Mouse (Mus musculus) stomach, embryonic 14.5 days (tissue): Measurements from ENCODE around the gene Ccdc89. TPM values are rescaled to one million over a fixed set of nuclear protein-coding genes. Genes with fewer than 3 reads are reported as not detected.
A peak's percentile ranks its signal among the peaks of the same experiment; 100 is the strongest.

Experiments used
- ATAC-seq: fragments of 200-750 bp; cut with Nextera tagmentation; 2 replicates; pipeline ENCODE4 v1.8.0; 2017; ENCODE audit warnings: low read depth, moderate TSS enrichment; ENCODE audit not compliant: insufficient number of reproducible peaks, insufficient read depth, low FRiP score
- H3K27ac ChIP-seq: fragments of 300-500 bp; sonication (generic); 2 replicates; pipeline ENCODE4 v1.5.1; 2014; ENCODE audit warnings: mild to moderate bottlenecking, low read length, moderate library complexity, mixed read lengths
- H3K27me3 ChIP-seq: fragments of 300-500 bp; sonication (generic); 2 replicates; pipeline ENCODE4 v1.6.1; 2014; ENCODE audit warnings: low read length, control low read depth, mixed read lengths; ENCODE audit not compliant: control insufficient read depth, insufficient read depth
- H3K36me3 ChIP-seq: fragments of 300-500 bp; sonication (generic); 2 replicates; pipeline ENCODE4 v1.6.1; 2014; ENCODE audit warnings: mild to moderate bottlenecking, control low read depth, low read length, moderate library complexity, mixed read lengths; ENCODE audit not compliant: control insufficient read depth, insufficient read depth
- H3K4me1 ChIP-seq: fragments of 300-500 bp; sonication (generic); 2 replicates; pipeline ENCODE4 v1.6.1; 2014; ENCODE audit warnings: low read length, control low read depth, mixed read lengths; ENCODE audit not compliant: control insufficient read depth, insufficient read depth
- H3K4me2 ChIP-seq: fragments of 300-500 bp; sonication (generic); replicated peaks from 2 replicates; pipeline ENCODE4 v1.6.1; 2014; ENCODE audit warnings: low read depth, low read length, control low read depth
- H3K4me3 ChIP-seq: fragments of 300-500 bp; sonication (generic); 2 replicates; pipeline ENCODE4 v1.5.1; 2014; ENCODE audit warnings: low read depth, low read length, control low read depth
- H3K9ac ChIP-seq: fragments of 300-500 bp; sonication (generic); replicated peaks from 2 replicates; pipeline ENCODE4 v1.6.1; 2014; ENCODE audit warnings: low read depth, mild to moderate bottlenecking, control low read depth, low read length, moderate library complexity, mixed read lengths
- H3K9me3 ChIP-seq: fragments of 300-500 bp; sonication (generic); 2 replicates; pipeline ENCODE4 v1.6.1; 2016; ENCODE audit warnings: low read depth, low read length, control low read depth; ENCODE audit not compliant: control insufficient read depth
- WGBS: fragments of 180-500 bp; shearing (Covaris S2); extraction: QIAGEN DNeasy Blood & Tissue Kit; methylation state at CpG from one replicate; pipeline ENCODE4 v1.1.7; 2014; 5-methylcytosine and 5-hydroxymethylcytosine counted together
- polyA plus RNA-seq: library from polyadenylated mRNA; unstranded; fragments of >200 nt; fragmentation: Nextera tagmentation; extraction: Ambion mirVana; gene quantifications from 2 replicates; pipeline ENCODE4 v1.2.1, GENCODE M21; 2014

Ccdc89 gene
- 1.4 and 2.2 TPM in 2 replicates for polyA plus RNA-seq

DNA sequence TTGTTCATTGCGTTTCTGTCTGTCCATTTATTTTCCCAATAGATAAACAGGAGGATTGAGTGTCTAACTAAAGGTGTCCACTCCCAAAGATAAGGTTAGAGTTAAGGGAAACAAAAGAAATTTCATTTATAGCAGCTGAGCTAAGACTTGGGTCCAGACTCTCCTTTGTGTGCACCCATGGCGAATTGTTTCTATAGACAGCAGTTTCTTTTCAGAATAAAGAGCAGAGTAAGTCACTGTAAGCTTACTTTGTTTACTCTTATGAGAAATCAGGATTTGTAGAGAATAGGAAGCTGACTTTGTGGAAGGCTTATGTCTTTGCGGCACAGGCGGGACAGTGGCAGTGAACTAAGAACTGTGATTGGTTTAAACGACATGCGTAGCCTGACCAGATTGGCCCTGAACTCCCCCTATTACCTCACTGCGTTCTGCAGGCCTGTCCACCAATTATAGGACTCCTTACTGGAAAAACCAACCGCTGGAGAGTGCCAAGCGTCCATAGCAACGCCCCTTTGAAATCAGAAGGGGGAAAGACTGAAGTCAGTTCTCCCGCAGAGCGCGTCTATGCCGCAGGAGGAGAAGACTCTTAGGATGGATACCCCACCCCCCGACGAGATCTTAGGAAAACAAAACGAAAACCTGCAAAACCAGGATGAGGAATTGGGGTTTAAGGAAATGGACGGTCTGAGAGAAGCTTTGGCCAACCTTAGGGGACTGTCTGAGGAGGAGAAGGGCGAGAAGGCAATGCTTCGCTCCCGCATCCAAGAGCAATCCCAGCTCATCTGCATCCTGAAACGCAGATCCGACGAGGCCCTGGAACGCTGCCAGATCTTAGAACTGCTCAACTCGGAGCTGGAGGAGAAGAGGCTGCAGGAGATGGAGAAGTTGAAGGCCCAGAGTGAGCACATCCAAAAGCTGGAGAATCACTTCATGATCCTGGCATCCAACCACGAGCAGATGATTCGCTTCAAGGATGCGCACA, at the start of gene Ccdc89:
Ccdc89 (plus strand) TSS at position 558 of the 982 bp plus-strand sequence.
- Histone ChIP-seq H3K4me1 (peaks cover 5% of the 10 kb centered on the region), H3K9ac (no peak within 1 kb of the TSS; the same call in 1 of the 2 replicates), H3K4me2 (peak within 1 kb of the TSS; percentile 53), H3K27ac (peak within 1 kb of the TSS; percentile 13; the same call in 1 of the 2 replicates), H3K9me3 (no peaks in the 10 kb centered on the region), H3K36me3 (no peaks in the 10 kb centered on the region), H3K4me3 (peak within 1 kb of the TSS; percentile 22), H3K27me3 (no peaks in the 10 kb centered on the region)
- peak; percentile 100 for ATAC-seq
- 19% methylated on average over 29 of the region's 29 CpGs for WGBS

DNA sequence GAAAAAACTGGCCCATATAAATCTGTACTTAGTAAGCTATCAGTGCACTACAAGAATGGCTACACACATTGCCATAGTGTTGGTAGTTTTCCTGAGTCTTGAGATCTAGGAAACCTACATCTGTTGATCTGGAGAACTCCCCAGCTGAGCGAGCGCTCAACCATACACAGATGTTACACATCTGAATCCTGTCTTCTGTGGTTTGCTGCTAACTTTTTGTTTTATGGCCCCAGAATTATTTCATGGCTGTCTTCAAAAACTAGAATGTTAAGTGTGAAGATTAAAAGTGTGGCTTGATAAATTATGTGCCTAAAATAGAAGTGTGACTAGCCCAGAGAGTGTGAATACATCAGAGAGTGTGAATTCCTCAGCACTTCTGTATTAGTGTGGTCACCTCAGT, 42.0 kb upstream of the Ccdc89 start:
- Histone ChIP-seq H3K9ac (no peak overlapping the region), H3K27ac (no peak overlapping the region), H3K9me3 (no peaks in the 10 kb centered on the region), H3K4me3 (no peak overlapping the region), H3K4me1 (0 out of 2 replicates have a peak, but pooled peaks cover 7% of the 10 kb centered on the region), H3K36me3 (no peaks in the 10 kb centered on the region), H3K27me3 (no peaks in the 10 kb centered on the region; the same call in 1 of the 2 replicates), H3K4me2 (no peak overlapping the region)
- WGBS = 50% methylated on average over 2 of the region's 2 CpGs
- ATAC-seq = no peak

DNA sequence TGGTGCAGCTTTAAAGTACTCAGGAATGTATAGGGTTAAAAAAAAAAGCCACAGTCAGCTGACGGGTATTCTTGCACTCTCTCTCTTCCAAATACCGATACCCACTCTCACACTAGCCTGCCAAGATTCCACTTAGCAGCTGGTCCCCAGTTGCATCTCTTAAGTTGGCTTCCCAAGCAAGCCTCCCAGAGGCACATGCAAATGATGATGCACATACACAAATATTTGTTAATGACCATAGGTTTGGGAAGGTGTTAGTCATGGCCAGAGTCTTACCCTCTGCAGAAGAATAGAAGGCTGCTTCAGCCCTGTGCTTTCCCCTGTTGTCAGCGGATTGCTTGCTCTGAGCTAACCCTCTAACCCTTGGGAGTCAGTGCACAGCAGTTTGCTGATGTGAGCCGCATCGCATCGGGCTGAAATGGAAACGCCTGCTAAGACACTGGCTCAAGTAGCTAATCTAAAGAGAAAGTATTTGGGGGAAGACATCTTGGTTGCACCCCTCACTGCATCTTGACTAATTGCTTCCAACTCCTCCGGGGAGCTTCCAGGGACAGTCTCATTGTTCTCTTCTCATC, 39.4 kb upstream of the Ccdc89 start:
- no peak overlapping the region for H3K27ac ChIP-seq
- H3K36me3 ChIP-seq = no peaks in the 10 kb centered on the region
- H3K27me3 ChIP-seq = no peaks in the 10 kb centered on the region; the same call in 1 of the 2 replicates
- H3K4me1 ChIP-seq = 0 out of 2 replicates have a peak, but pooled peaks cover 7% of the 10 kb centered on the region
- no peaks in the 10 kb centered on the region for H3K9me3 ChIP-seq
- 13% methylated on average over 8 of the region's 8 CpGs for WGBS
- no peak overlapping the region for H3K9ac ChIP-seq
- H3K4me3 ChIP-seq = no peak overlapping the region
- 0 out of 2 replicates have a peak overlapping the region, but pooled peaks have one; percentile 2 for H3K4me2 ChIP-seq
- ATAC-seq = no peak

DNA sequence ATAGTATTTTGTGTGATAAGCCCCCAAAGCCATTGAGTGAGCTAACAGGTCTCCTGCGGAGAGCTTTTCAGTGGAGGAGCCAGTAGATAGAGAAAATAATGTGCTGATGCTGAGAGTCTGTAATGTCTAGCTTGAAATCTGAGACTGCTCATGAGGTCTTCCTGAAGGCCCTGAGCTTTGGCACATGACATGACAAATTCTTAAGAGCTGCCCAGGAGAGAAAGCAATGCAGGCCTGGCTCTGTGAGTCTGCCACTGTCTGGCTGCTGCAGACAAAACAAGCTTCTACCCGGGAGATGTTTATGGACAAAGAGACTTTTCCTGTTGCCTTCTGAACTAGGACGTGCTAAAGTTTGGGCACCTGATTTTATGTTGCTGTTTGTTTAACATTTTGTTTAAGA, 36.6 kb upstream of the Ccdc89 start:
- 39% methylated on average over 3 of the region's 3 CpGs for WGBS
- Histone ChIP-seq H3K27ac (no peak overlapping the region), H3K9ac (no peak overlapping the region), H3K4me3 (no peak overlapping the region), H3K4me1 (0 out of 2 replicates have a peak, but pooled peaks cover 7% of the 10 kb centered on the region), H3K9me3 (no peaks in the 10 kb centered on the region), H3K27me3 (no peaks in the 10 kb centered on the region; the same call in 1 of the 2 replicates), H3K36me3 (no peaks in the 10 kb centered on the region), H3K4me2 (no peak overlapping the region)
- ATAC-seq = no peak

DNA sequence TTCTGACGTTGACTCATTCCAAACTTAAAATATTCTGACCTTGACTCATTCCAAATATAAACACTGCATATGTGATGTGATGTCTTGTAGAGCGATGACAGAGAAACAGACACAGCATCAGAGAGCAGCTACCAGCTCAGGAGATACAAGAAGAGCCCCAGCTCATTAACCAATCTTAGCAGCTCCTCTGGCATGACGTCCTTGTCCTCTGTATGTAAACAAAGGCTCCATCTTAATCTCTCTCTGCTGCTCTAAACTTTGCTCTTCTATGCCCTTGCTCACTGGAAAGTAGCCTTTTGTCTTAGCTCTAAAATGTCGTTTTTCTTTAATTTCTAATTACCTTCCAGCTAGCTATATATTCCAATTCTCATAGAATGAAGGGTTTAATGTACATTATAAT, 31.3 kb upstream of the Ccdc89 start:
- ATAC-seq = no peak
- Histone ChIP-seq H3K9me3 (no peaks in the 10 kb centered on the region), H3K27me3 (no peaks in the 10 kb centered on the region), H3K27ac (no peak overlapping the region), H3K4me1 (no peaks in the 10 kb centered on the region), H3K36me3 (no peaks in the 10 kb centered on the region), H3K4me2 (no peak overlapping the region), H3K9ac (no peak overlapping the region), H3K4me3 (no peak overlapping the region)
- WGBS = 21% methylated on average over 4 of the region's 4 CpGs

DNA sequence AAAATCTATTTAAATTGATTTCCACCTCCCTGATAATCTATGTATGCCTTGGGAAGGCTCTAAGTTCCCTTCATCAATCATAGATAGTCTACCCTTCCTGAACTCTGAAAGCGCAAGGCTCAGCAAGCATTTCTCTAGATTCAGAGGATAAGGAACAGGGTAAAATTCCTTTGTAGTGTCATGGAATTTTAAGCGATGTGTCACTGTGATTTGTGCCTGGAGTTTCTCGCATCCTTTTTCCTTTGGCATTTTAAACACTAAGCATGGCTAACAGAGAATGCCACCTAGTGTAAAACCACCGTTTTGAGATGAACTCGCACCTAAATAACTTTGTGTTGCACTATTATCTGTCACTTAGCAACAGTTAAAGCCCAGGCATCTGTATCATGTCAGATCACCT, 30.4 kb upstream of the Ccdc89 start:
- H3K4me3 ChIP-seq = no peak overlapping the region
- no peaks in the 10 kb centered on the region for H3K9me3 ChIP-seq
- no peaks in the 10 kb centered on the region for H3K36me3 ChIP-seq
- no peak overlapping the region for H3K9ac ChIP-seq
- no peak overlapping the region for H3K27ac ChIP-seq
- H3K27me3 ChIP-seq = no peaks in the 10 kb centered on the region
- WGBS = 29% methylated on average over 5 of the region's 5 CpGs
- no peaks in the 10 kb centered on the region for H3K4me1 ChIP-seq
- ATAC-seq = no peak
- no peak overlapping the region; the same call in 1 of the 2 replicates for H3K4me2 ChIP-seq

DNA sequence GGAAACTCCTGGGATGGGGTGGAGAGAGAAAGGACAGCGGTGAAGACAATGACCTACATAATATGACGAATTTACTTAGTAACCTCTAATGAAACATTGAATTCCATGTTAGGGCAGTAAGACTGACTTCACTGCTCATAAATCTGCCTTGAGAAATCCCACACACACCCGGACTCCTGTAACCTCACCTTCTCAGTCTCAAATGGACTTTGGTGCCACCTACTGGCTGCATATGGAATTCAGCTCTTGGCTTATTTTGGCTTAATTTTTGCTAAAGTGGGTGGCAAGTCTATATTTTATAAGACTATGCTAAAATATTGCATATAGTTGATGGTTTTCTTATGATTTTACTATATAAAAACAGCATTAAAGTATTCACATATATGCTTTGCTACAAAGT, 16.4 kb upstream of the Ccdc89 start:
- WGBS = 57% methylated on average over 3 of the region's 3 CpGs
- Histone ChIP-seq H3K4me1 (no peaks in the 10 kb centered on the region), H3K4me2 (no peak overlapping the region), H3K27ac (no peak overlapping the region), H3K4me3 (no peak overlapping the region), H3K36me3 (no peaks in the 10 kb centered on the region), H3K27me3 (no peaks in the 10 kb centered on the region), H3K9me3 (no peaks in the 10 kb centered on the region), H3K9ac (no peak overlapping the region)
- no peak for ATAC-seq

DNA sequence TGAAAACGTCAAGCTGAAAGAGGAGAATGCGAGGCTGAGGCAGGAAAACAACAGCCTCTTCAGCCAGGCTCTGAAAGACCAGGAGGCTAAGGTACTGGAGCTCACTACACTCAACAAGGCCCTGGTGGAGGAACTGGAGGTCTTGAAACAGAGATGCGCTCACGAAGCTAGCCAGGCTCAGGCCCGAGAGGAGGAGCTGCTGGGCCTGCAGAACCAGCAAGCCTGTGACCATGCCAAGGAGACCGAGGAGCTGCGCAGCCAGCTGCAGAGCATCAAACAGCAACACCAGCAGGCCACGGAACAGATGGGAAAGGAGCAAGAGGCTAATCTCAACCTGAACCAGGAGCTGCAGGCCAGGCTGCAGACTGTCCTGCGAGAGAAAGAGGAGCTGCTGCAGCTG, 629 bp downstream of the Ccdc89 start:
- H3K4me2 ChIP-seq = peak overlapping the region; percentile 53
- no peaks in the 10 kb centered on the region for H3K9me3 ChIP-seq
- H3K9ac ChIP-seq = no peak overlapping the region
- H3K4me3 ChIP-seq = peak overlapping the region; percentile 22; the same call in 1 of the 2 replicates
- peaks cover 5% of the 10 kb centered on the region for H3K4me1 ChIP-seq
- no peak overlapping the region for H3K27ac ChIP-seq
- no peaks in the 10 kb centered on the region for H3K36me3 ChIP-seq
- WGBS = 51% methylated on average over 9 of the region's 9 CpGs
- no peak for ATAC-seq
- no peaks in the 10 kb centered on the region for H3K27me3 ChIP-seq
